Mouse (Mus musculus) telencephalon, adult 2 months (tissue): ENCODE measurements around the gene Tmem169.

Experiments
- DNase-seq: peaks from one replicate; pipeline ENCODE4 v3.0.0-alpha.2; 2011; ENCODE audit warnings: low read depth, low spot score

The Tmem169 gene

DNA sequence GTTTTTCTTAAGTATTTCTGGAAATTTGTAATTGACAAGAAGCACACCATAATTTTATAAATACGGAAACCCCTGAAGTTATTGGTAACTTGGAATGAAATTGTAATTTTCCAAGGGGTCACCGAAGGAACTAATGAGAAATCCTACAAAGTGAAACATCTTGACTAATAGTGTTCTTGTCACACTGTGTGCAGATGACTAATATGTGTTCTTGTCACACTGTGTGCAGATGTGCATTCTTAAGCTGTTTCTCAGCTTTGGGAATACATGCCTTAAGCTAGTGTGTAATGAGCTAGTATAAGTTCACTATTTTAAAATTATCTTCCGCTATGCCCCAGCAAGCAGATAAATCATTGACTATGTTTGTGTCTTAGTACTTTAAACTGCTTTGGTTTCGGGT, 39.1 kb downstream of the Tmem169 start:
- no peak for DNase-seq

GRCm38 (mm10) chr1:72326162-72326821, 42.1 kb downstream of the Tmem169 start:
- no peak for DNase-seq

GRCm38 (mm10) chr1:72334807-72335206, 50.6 kb downstream of the Tmem169 start:
- no peak for DNase-seq

DNA sequence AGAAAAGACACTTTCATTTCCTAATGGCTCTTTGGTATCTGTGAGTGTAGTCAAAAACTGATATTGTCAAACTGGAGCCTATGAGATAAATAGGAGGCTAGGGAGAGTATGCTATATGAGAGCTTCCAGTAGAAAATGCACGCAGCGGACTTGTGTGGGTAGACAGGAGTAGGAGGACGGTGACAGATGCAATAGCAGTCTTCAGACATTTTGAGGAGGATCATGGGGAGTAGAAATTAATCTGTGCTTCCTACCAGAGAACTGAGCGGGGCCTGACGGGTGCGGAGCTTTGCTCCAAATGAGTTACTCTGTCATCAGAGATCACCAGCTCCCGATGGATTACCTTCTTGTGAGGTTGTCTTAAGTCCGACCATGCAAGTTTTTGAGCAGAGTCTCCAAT, 52.6 kb downstream of the Tmem169 start:
- peak; percentile 58 for DNase-seq

GRCm38 (mm10) chr1:72338341-72338740, 54.2 kb downstream of the Tmem169 start:
- DNase-seq = no peak

GRCm38 (mm10) chr1:72347873-72348272, 63.7 kb downstream of the Tmem169 start:
- DNase-seq = no peak
